Comparison of ENCODE assay signal across 11 mouse cellular contexts in the genomic region with DNA sequence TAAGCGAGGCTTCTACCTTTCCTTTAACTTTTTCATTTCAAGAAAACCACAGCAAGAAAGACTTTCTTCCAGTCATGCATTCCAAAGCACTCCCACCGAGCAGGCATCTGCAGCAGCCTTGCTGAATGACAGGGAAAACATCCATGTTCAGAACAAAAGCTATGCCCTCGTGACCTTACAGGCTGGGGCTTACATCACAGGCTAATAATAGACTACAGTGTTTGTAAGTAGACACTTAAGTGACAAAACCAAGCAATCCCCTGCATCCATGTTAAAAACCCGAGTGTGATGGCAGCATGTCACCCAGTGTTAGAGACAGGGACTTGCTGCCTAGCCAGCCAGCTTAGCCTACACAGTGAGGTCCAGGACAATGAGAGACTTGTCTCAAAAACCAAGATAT.
DNase-seq lines count a peak whose midpoint lies in the region; ATAC-seq and TF ChIP-seq lines count a peak whose summit lies in the region.
"Had no signal": no experiment of that assay in that cellular context is flagged by ENCODE, and none has a peak within 500 bp of the region (broad histone marks: within the 10 kb centered on the region; RNA-seq: fewer than 3 reads in every experiment).

No protein-coding gene starts in this region.

- no peak overlapping the region for H3K9ac ChIP-seq in heart, adult 2 months (ENCODE audit: low read depth, low read length)
- no peak overlapping the region for H3K9ac ChIP-seq in limb, embryonic 13.5 days
- H3K9ac ChIP-seq: liver, embryonic 14.5 days; stomach, embryonic 15.5 days had no signal

- WGBS in heart, adult 2 months: 15% methylated on average over 4 of the region's 4 CpGs
- 40% methylated on average over 4 of the region's 4 CpGs for WGBS in limb, embryonic 13.5 days

- no peak for TF ChIP-seq CTCF in heart, adult 2 months (IDR thresholded peaks at IDR 0.05)

- intact Hi-C loops in heart, adult 2 months (cut with DNase I): no loop called here

- peaks cover 16% of the 10 kb centered on the region for H3K4me1 ChIP-seq in heart, adult 2 months (ENCODE audit: control insufficient read depth, insufficient read depth, low read length)
- peaks cover 65% of the 10 kb centered on the region for H3K4me1 ChIP-seq in limb, embryonic 13.5 days

- H3K4me2 ChIP-seq in limb, embryonic 13.5 days (replicated peaks): no peak overlapping the region
- H3K4me2 ChIP-seq: stomach, embryonic 15.5 days had no signal

- no peaks in the 10 kb centered on the region for H3K27me3 ChIP-seq in heart, adult 2 months (ENCODE audit: control insufficient read depth, insufficient read depth, low read length)
- no peaks in the 10 kb centered on the region for H3K27me3 ChIP-seq in limb, embryonic 13.5 days
- H3K27me3 ChIP-seq: stomach, embryonic 15.5 days had no signal

- no peak overlapping the region for H3K4me3 ChIP-seq in heart, adult 2 months
- H3K4me3 ChIP-seq in limb, embryonic 13.5 days: no peak overlapping the region
- H3K4me3 ChIP-seq: erythroblast, embryonic 14.5 days; stomach, embryonic 15.5 days had no signal

- peak overlapping the region; percentile 28; the same call in 1 of the 2 replicates for H3K27ac ChIP-seq in heart, adult 2 months
- H3K27ac ChIP-seq in limb, embryonic 13.5 days: peak overlapping the region; percentile 4; the same call in 1 of the 2 replicates
- H3K27ac ChIP-seq: liver, embryonic 14.5 days; stomach, embryonic 15.5 days had no signal

- peak; percentile 30 for DNase-seq in layer of hippocampus, adult 9-11 months
- DNase-seq in layer of hippocampus, adult 11-12 months (ENCODE audit: low spot score): no peak
- no peak for DNase-seq in heart, adult 2 months
- peak; percentile 49 for DNase-seq in retina, embryonic 14.5 days (ENCODE audit: low spot score)
- DNase-seq in layer of hippocampus, adult 9-10 months (ENCODE audit: low spot score): no peak
- no peak for DNase-seq in layer of hippocampus, postnatal 36 days
- DNase-seq in cerebellum, postnatal 36 days: no peak

- no peaks in the 10 kb centered on the region for H3K36me3 ChIP-seq in heart, adult 2 months (ENCODE audit: control insufficient read depth, insufficient read depth, low read length)
- H3K36me3 ChIP-seq in limb, embryonic 13.5 days: no peaks in the 10 kb centered on the region
- H3K36me3 ChIP-seq: stomach, embryonic 15.5 days had no signal

- ATAC-seq in limb, embryonic 13.5 days (ENCODE audit: low FRiP score, low read depth): no peak

- no peaks in the 10 kb centered on the region for H3K9me3 ChIP-seq in limb, embryonic 13.5 days
- H3K9me3 ChIP-seq: stomach, embryonic 15.5 days had no signal

- no peak for TF ChIP-seq EP300 in heart, adult 2 months (IDR thresholded peaks at IDR 0.05; ENCODE audit: insufficient read depth, low read depth, low read length)

- no peaks in the 10 kb centered on the region for H3K79me2 ChIP-seq in heart, adult 2 months (replicated peaks; ENCODE audit: control insufficient read depth, insufficient read depth, low read length)

- TF ChIP-seq POLR2A in heart, adult 2 months (IDR thresholded peaks at IDR 0.05; ENCODE audit: insufficient read depth, low read depth, low read length): no peak

Comparison
In these comparisons a context has a peak if more than half of its experiments do, and no peak if none do; other contexts are left out.
1. DNase-seq: peak in layer of hippocampus, adult 9-11 months (single experiment) and retina, embryonic 14.5 days (single experiment); none in layer of hippocampus, adult 11-12 months (single experiment), heart, adult 2 months (0 of 2), layer of hippocampus, adult 9-10 months (single experiment), layer of hippocampus, postnatal 36 days (0 of 2) and cerebellum, postnatal 36 days (0 of 2).